ENCODE assay signal across 12 mouse cellular contexts in genomic region chr1:42703424-42703823, GRCm38 (mm10). TPM values are rescaled to one million over a fixed set of nuclear protein-coding genes. Genes with fewer than 3 reads are reported as not detected.
DNase-seq lines count a peak whose midpoint lies in the region; ATAC-seq lines count a peak whose summit lies in the region.
"Had no signal": no experiment of that assay in that cellular context is flagged by ENCODE, and none has a peak within 500 bp of the region (broad histone marks: within the 10 kb centered on the region; RNA-seq: fewer than 3 reads in every experiment).

No protein-coding gene starts in this region.

- H3K27ac ChIP-seq in embryonic facial prominence, embryonic 14.5 days (replicated peaks; ENCODE audit: low read depth, low read length): peak overlapping the region; percentile 0; the same call in 1 of the 2 replicates
- peak overlapping the region; percentile 78 for H3K27ac ChIP-seq in hindbrain, embryonic 14.5 days
- H3K27ac ChIP-seq in midbrain, embryonic 13.5 days: peak overlapping the region; percentile 89

- intact Hi-C loops in left cerebral cortex, postnatal 25 days (cut with DNase I): no loop called here

- peak overlapping the region; percentile 47 for H3K4me2 ChIP-seq in embryonic facial prominence, embryonic 14.5 days (ENCODE audit: low read depth, low read length)
- H3K4me2 ChIP-seq in hindbrain, embryonic 14.5 days (replicated peaks): peak overlapping the region; percentile 65
- H3K4me2 ChIP-seq in midbrain, embryonic 13.5 days (replicated peaks): peak overlapping the region; percentile 82
- H3K4me2 ChIP-seq: liver, embryonic 11.5 days had no signal

- no peak for ATAC-seq in embryonic facial prominence, embryonic 14.5 days (ENCODE audit: low read depth)
- ATAC-seq in hindbrain, embryonic 14.5 days (ENCODE audit: low FRiP score): 0 out of 2 replicates have a peak, but pooled peaks have one; percentile 7
- peak; percentile 26 for ATAC-seq in midbrain, embryonic 13.5 days

- DNase-seq in ZHBTc4 (ENCODE audit: low read depth, low spot score): peak; percentile 12
- no peak for DNase-seq in embryonic facial prominence, embryonic 14.5 days (ENCODE audit: low spot score)
- DNase-seq in hindbrain, embryonic 14.5 days (ENCODE audit: low spot score): no peak
- no peak for DNase-seq in cerebellum, adult 8-10 months
- DNase-seq in left cerebral cortex, postnatal 25 days (ENCODE audit: low spot score in 2 of 2): no peak
- no peak for DNase-seq in gastrocnemius, postnatal 4 days (ENCODE audit: low spot score in 2 of 2)
- DNase-seq in ovary, adult 18-20 months (ENCODE audit: low spot score): no peak
- DNase-seq: lung, postnatal 14 days; spleen, adult 18-20 months had no signal

- no peaks in the 10 kb centered on the region for H3K36me3 ChIP-seq in embryonic facial prominence, embryonic 14.5 days (ENCODE audit: control insufficient read depth, insufficient read depth, low read length)
- peaks cover 13% of the 10 kb centered on the region for H3K36me3 ChIP-seq in hindbrain, embryonic 14.5 days (replicated peaks; ENCODE audit: control insufficient read depth, insufficient read depth)
- H3K36me3 ChIP-seq in midbrain, embryonic 13.5 days: peaks cover 11% of the 10 kb centered on the region

- peaks cover 83% of the 10 kb centered on the region for H3K27me3 ChIP-seq in embryonic facial prominence, embryonic 14.5 days (replicated peaks; ENCODE audit: control insufficient read depth, insufficient read depth, low read length)
- no peaks in the 10 kb centered on the region for H3K27me3 ChIP-seq in hindbrain, embryonic 14.5 days (ENCODE audit: control insufficient read depth, insufficient read depth, low read length)
- H3K27me3 ChIP-seq in midbrain, embryonic 13.5 days: 0 out of 2 replicates have a peak, but pooled peaks cover 4% of the 10 kb centered on the region

- 0 out of 2 replicates have a peak, but pooled peaks cover 5% of the 10 kb centered on the region for H3K4me1 ChIP-seq in embryonic facial prominence, embryonic 14.5 days (ENCODE audit: control insufficient read depth, insufficient read depth, low read length)
- peaks cover 43% of the 10 kb centered on the region for H3K4me1 ChIP-seq in hindbrain, embryonic 14.5 days (replicated peaks; ENCODE audit: control insufficient read depth, insufficient read depth, low read length)
- peaks cover 72% of the 10 kb centered on the region for H3K4me1 ChIP-seq in midbrain, embryonic 13.5 days (replicated peaks)

- WGBS in embryonic facial prominence, embryonic 14.5 days: 8% methylated on average over 7 of the region's 7 CpGs
- WGBS in hindbrain, embryonic 14.5 days: 5% methylated on average over 7 of the region's 7 CpGs
- WGBS in midbrain, embryonic 13.5 days: 3% methylated on average over 7 of the region's 7 CpGs

- no peaks in the 10 kb centered on the region for H3K9me3 ChIP-seq in embryonic facial prominence, embryonic 14.5 days (ENCODE audit: control insufficient read depth, low read length)
- no peaks in the 10 kb centered on the region for H3K9me3 ChIP-seq in hindbrain, embryonic 14.5 days (ENCODE audit: control insufficient read depth, low read length)
- H3K9me3 ChIP-seq in midbrain, embryonic 13.5 days: no peaks in the 10 kb centered on the region

- peak overlapping the region; percentile 52 for H3K9ac ChIP-seq in embryonic facial prominence, embryonic 14.5 days (ENCODE audit: low read depth, low read length)
- H3K9ac ChIP-seq in hindbrain, embryonic 14.5 days: peak overlapping the region; percentile 53
- peak overlapping the region; percentile 75 for H3K9ac ChIP-seq in midbrain, embryonic 13.5 days (replicated peaks)

- H3K4me3 ChIP-seq in embryonic facial prominence, embryonic 14.5 days (ENCODE audit: low read depth, low read length): peak overlapping the region; percentile 23
- peak overlapping the region; percentile 31 for H3K4me3 ChIP-seq in hindbrain, embryonic 14.5 days (replicated peaks; ENCODE audit: low read length)
- H3K4me3 ChIP-seq in midbrain, embryonic 13.5 days (replicated peaks): peak overlapping the region; percentile 42

RNA-seq across cellular contexts. Expression of gene Pou3f3, which starts 7.9 kb away (rescaled TPM):
- 2.9 and 3.4 TPM in 2 replicates for polyA plus RNA-seq in embryonic facial prominence, embryonic 14.5 days (2014; fragmentation: Nextera tagmentation; extraction: Ambion mirVana)
- 10.6 and 11.5 TPM in 2 replicates for polyA plus RNA-seq in hindbrain, embryonic 14.5 days (2014; fragmentation: Nextera tagmentation; extraction: Ambion mirVana)
- 28.2 and 28.4 TPM in 2 replicates for polyA plus RNA-seq in midbrain, embryonic 13.5 days (2015; fragmentation: Nextera tagmentation; extraction: Ambion mirVana)
- 10 to 100 TPM; 57.6 to 59.5 TPM for total RNA-seq in left cerebral cortex, postnatal 25 days (2021)
- total RNA-seq in gastrocnemius, postnatal 4 days (2021): under 1 TPM in 1 of 2 experiments, not detected in 1; 0.05 TPM
- polyA plus RNA-seq: heart, postnatal 0 days had no signal

Comparison
In these comparisons a context has a peak if more than half of its experiments do, and no peak if none do; other contexts are left out.
1. H3K27ac ChIP-seq: peak in every context shown above with its lines; median percentile 89 in midbrain, embryonic 13.5 days; 78 in hindbrain, embryonic 14.5 days; 0 in embryonic facial prominence, embryonic 14.5 days.